Mouse (Mus musculus) hindbrain, embryonic 12.5 days (tissue): Measurements from ENCODE around the gene Mrs2. TPM values are rescaled to one million over a fixed set of nuclear protein-coding genes. Genes with fewer than 3 reads are reported as not detected.

Experiments
- ATAC-seq: fragments of 200-750 bp; cut with Nextera tagmentation; 2 replicates; pipeline ENCODE4 v1.8.0; 2017; ENCODE audit warnings: moderate TSS enrichment; ENCODE audit not compliant: low FRiP score
- H3K27ac ChIP-seq: fragments of 300-500 bp; sonication (generic); 2 replicates; pipeline ENCODE4 v1.5.1; 2016; ENCODE audit warnings: mild to moderate bottlenecking
- H3K27me3 ChIP-seq: fragments of 300-500 bp; sonication (generic); 2 replicates; pipeline ENCODE4 v1.6.1; 2016; ENCODE audit warnings: mild to moderate bottlenecking
- H3K36me3 ChIP-seq: fragments of 300-500 bp; sonication (generic); 2 replicates; pipeline ENCODE4 v1.6.1; 2016; ENCODE audit warnings: mild to moderate bottlenecking
- H3K4me1 ChIP-seq: fragments of 300-500 bp; sonication (generic); 2 replicates; pipeline ENCODE4 v1.6.1; 2016
- H3K4me2 ChIP-seq: fragments of 300-500 bp; sonication (generic); replicated peaks from 2 replicates; pipeline ENCODE4 v1.6.1; 2016; ENCODE audit warnings: mild to moderate bottlenecking
- H3K4me3 ChIP-seq: fragments of 300-500 bp; sonication (generic); 2 replicates; pipeline ENCODE4 v1.5.1; 2016; ENCODE audit warnings: mild to moderate bottlenecking
- H3K9ac ChIP-seq: fragments of 300-500 bp; sonication (generic); 2 replicates; pipeline ENCODE4 v1.6.1; 2016; ENCODE audit warnings: mild to moderate bottlenecking, moderate library complexity
- H3K9me3 ChIP-seq: fragments of 300-500 bp; sonication (generic); replicated peaks from 2 replicates; pipeline ENCODE4 v1.6.1; 2016; ENCODE audit warnings: mild to moderate bottlenecking
- WGBS: fragments of 180-500 bp; shearing (Covaris S2); methylation state at CpG from one replicate; pipeline ENCODE4 v1.1.7; 2016; 5-methylcytosine and 5-hydroxymethylcytosine counted together
- polyA plus RNA-seq: library from polyadenylated mRNA; unstranded; fragments of >200 nt; fragmentation: Nextera tagmentation; extraction: Ambion mirVana; gene quantifications from 2 replicates; pipeline ENCODE4 v1.2.1, GENCODE M21; 2016

The Mrs2 gene
- polyA plus RNA-seq, 1 experiment from 2014 or later = 26.1 TPM

DNA sequence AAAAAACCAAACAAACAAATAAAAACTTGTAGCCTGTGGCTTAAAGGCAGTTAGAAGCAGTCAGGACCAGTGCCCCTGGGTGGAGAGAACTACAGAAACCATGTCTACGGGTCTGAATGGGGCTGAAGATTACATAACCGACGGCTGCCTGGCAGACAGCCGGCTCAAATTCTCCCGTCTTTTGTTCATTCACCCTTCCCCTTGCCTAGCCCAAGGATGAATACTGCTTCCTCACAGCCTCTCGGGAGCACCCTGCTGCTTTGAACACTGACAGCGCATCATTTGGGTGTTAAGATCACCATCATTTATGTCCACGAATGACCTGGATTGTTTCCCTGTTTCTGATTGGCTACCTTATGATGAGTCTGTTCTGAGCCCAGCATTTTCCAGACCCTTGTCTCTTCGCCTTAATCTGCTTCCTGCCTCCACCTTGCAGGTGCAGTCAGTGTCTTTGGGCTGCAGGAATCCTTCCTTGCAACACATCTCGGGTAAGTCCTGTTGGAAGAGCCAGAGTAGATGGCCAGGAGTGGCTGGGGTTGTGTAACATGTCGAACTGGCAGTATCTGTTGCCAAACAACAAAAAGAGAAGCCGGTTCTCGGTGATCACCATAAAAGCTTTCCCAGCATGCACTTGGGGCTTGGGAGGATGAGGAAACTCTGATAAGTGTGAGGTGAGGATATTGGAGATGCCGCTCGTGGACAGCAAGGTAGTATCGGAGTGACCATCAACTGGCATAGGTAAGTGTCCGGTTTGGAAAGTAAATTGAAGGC lies 77.5 kb downstream of the Mrs2 start, which contains the start of gene Gpld1:
Gene Gpld1, plus strand, starts transcription at position 641 of the 771 bp plus-strand sequence.
- no peak for ATAC-seq
- H3K27ac ChIP-seq = no peak within 1 kb of the TSS
- H3K4me3 ChIP-seq = no peak within 1 kb of the TSS
- no peaks in the 10 kb centered on the region for H3K27me3 ChIP-seq
- no peaks in the 10 kb centered on the region for H3K9me3 ChIP-seq
- no peaks in the 10 kb centered on the region for H3K36me3 ChIP-seq
- H3K4me1 ChIP-seq = peaks cover 14% of the 10 kb centered on the region
- H3K4me2 ChIP-seq = no peak within 1 kb of the TSS
- WGBS = 52% methylated on average over 17 of the region's 17 CpGs
- H3K9ac ChIP-seq = no peak within 1 kb of the TSS

DNA sequence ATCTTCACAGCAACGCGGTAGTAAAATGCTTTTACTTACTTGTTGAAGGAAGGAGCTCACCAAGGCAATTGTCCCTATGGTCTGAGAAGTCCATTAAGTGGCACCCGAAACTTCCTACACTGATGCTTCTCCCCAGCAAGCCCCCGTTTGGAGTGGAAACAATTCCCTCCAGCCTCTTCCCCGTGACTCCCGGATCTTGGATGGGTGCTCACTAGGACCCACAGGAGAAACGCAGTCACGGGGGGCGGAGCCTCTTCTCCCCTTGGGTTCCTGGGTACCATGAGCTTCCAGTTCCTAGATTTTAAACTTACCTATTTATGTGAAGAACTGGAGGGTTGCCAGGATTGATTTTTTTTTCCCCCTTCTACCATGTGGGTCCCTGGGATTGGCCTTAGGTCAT lies 80.7 kb downstream of the Mrs2 start:
- Histone ChIP-seq H3K4me2 (no peak overlapping the region), H3K27ac (no peak overlapping the region), H3K4me1 (peaks cover 17% of the 10 kb centered on the region; the same call in 1 of the 2 replicates), H3K4me3 (no peak overlapping the region), H3K9me3 (no peaks in the 10 kb centered on the region), H3K36me3 (peaks cover 1% of the 10 kb centered on the region; the same call in 1 of the 2 replicates), H3K27me3 (no peaks in the 10 kb centered on the region), H3K9ac (no peak overlapping the region)
- no peak for ATAC-seq
- 89% methylated on average over 9 of the region's 9 CpGs for WGBS

DNA sequence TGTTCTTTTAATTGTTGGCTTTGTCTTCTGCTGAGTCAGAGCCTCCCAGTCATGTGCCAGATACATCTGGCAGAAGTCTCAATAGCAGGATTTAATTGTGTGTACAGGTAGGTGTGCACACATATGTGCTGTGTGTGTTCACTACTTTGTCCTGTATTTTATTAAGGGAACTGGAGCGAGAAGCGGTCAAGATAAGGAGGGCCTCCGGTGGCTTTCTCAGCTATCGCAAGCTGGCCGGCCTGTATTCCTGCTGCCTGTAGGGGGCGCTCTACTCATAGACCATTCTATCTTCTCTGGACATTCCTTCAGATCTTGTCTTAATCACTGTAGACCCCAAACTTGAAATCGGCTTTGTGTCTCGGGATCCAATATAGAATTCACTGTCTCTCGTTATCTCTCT lies 81.5 kb downstream of the Mrs2 start:
- no peaks in the 10 kb centered on the region for H3K27me3 ChIP-seq
- WGBS = 31% methylated on average over 9 of the region's 9 CpGs
- no peak overlapping the region for H3K9ac ChIP-seq
- no peak for ATAC-seq
- H3K4me2 ChIP-seq = no peak overlapping the region
- no peak overlapping the region for H3K27ac ChIP-seq
- H3K9me3 ChIP-seq = no peaks in the 10 kb centered on the region
- peaks cover 4% of the 10 kb centered on the region; the same call in 1 of the 2 replicates for H3K36me3 ChIP-seq
- peaks cover 17% of the 10 kb centered on the region; the same call in 1 of the 2 replicates for H3K4me1 ChIP-seq
- no peak overlapping the region for H3K4me3 ChIP-seq

GRCm38 (mm10) chr13:24937839-24938166 lies 82.4 kb downstream of the Mrs2 start:
- peak; percentile 17; the same call in 1 of the 2 replicates for ATAC-seq
- peak overlapping the region; percentile 94 for H3K4me3 ChIP-seq
- H3K4me2 ChIP-seq = peak overlapping the region; percentile 82
- H3K36me3 ChIP-seq = peaks cover 4% of the 10 kb centered on the region; the same call in 1 of the 2 replicates
- H3K4me1 ChIP-seq = peaks cover 17% of the 10 kb centered on the region; the same call in 1 of the 2 replicates
- no peak overlapping the region for H3K27ac ChIP-seq
- 20% methylated on average over 12 of the region's 12 CpGs for WGBS
- no peaks in the 10 kb centered on the region for H3K9me3 ChIP-seq
- H3K27me3 ChIP-seq = no peaks in the 10 kb centered on the region
- peak overlapping the region; percentile 92 for H3K9ac ChIP-seq

Other genes starting within 250 kb of the Mrs2 start
- 16.5 and 20.8 TPM in 2 replicates for gene BC005537, start 218.7 kb downstream of the Mrs2 start, polyA plus RNA-seq
- 39.7 and 50.8 TPM in 2 replicates for gene Acot13, start 188.8 kb downstream of the Mrs2 start, polyA plus RNA-seq
- gene Tdp2, start 188.7 kb downstream of the Mrs2 start, polyA plus RNA-seq = 59.5 and 61.6 TPM in 2 replicates
- gene D130043K22Rik, start 175.2 kb downstream of the Mrs2 start, polyA plus RNA-seq = 1.9 and 2.3 TPM in 2 replicates
- gene Aldh5a1, start 82.7 kb downstream of the Mrs2 start, polyA plus RNA-seq = 8.9 and 9.3 TPM in 2 replicates
- gene Gpld1, start 77.2 kb downstream of the Mrs2 start, polyA plus RNA-seq = 1.0 and 2.3 TPM in 2 replicates
- gene Dcdc2a, start 35.6 kb upstream of the Mrs2 start, polyA plus RNA-seq = 2.1 and 3.6 TPM in 2 replicates